Mouse (Mus musculus) lung, embryonic 15.5 days (tissue): Measurements from ENCODE around the gene Syngap1. TPM values are rescaled to one million over a fixed set of nuclear protein-coding genes. Genes with fewer than 3 reads are reported as not detected.

Experiments used
- ATAC-seq: fragments of 200-750 bp; cut with Nextera tagmentation; 2 replicates; pipeline ENCODE4 v1.8.0; 2017; ENCODE audit warnings: moderate number of reproducible peaks, borderline replicate concordance; ENCODE audit not compliant: low FRiP score, low TSS enrichment; ENCODE audit errors: extremely low read depth
- H3K27ac ChIP-seq: fragments of 300-500 bp; sonication (generic); 2 replicates; pipeline ENCODE4 v1.5.1; 2015; ENCODE audit warnings: moderate library complexity, mild to moderate bottlenecking, inconsistent platforms
- H3K27me3 ChIP-seq: fragments of 300-500 bp; sonication (generic); 2 replicates; pipeline ENCODE4 v1.6.1; 2015; ENCODE audit warnings: inconsistent platforms
- H3K36me3 ChIP-seq: fragments of 300-500 bp; sonication (generic); 2 replicates; pipeline ENCODE4 v1.6.1; 2015; ENCODE audit warnings: inconsistent platforms
- H3K4me1 ChIP-seq: fragments of 300-500 bp; sonication (generic); 2 replicates; pipeline ENCODE4 v1.6.1; 2015; ENCODE audit warnings: inconsistent platforms
- H3K4me2 ChIP-seq: fragments of 300-500 bp; sonication (generic); 2 replicates; pipeline ENCODE4 v1.6.1; 2015; ENCODE audit warnings: inconsistent platforms, mild to moderate bottlenecking, moderate library complexity
- H3K4me3 ChIP-seq: fragments of 300-500 bp; sonication (generic); 2 replicates; pipeline ENCODE4 v1.5.1; 2015; ENCODE audit warnings: mild to moderate bottlenecking, inconsistent platforms
- H3K9ac ChIP-seq: fragments of 300-500 bp; sonication (generic); 2 replicates; pipeline ENCODE4 v1.6.1; 2015; ENCODE audit warnings: inconsistent platforms
- H3K9me3 ChIP-seq: fragments of 300-500 bp; sonication (generic); 2 replicates; pipeline ENCODE4 v1.6.1; 2016; ENCODE audit warnings: inconsistent platforms
- WGBS: fragments of 180-500 bp; shearing (Covaris S2); methylation state at CpG from one replicate; pipeline ENCODE4 v1.1.7; 2015; 5-methylcytosine and 5-hydroxymethylcytosine counted together
- microRNA-seq: library from miRNA; unstranded; fragments of <30 nt; microRNA quantifications from one replicate; pipeline ENCODE4, GENCODE M21; 2016
- polyA plus RNA-seq: library from polyadenylated mRNA; unstranded; fragments of >200 nt; fragmentation: Nextera tagmentation; extraction: Ambion mirVana; gene quantifications from 2 replicates; pipeline ENCODE4 v1.2.1, GENCODE M21; 2015

The Syngap1 gene
- polyA plus RNA-seq, 1 experiment from 2014 or later = 1.5 TPM

GRCm38 (mm10) chr17:27021076-27021475 is 80.0 kb downstream of the Syngap1 start:
- H3K4me1 ChIP-seq = peaks cover 14% of the 10 kb centered on the region
- H3K9ac ChIP-seq = no peak overlapping the region
- peaks cover 47% of the 10 kb centered on the region for H3K36me3 ChIP-seq
- H3K27ac ChIP-seq = no peak overlapping the region
- WGBS = 84% methylated on average over 14 of the region's 14 CpGs
- no peaks in the 10 kb centered on the region for H3K9me3 ChIP-seq
- ATAC-seq = no peak
- no peak overlapping the region for H3K4me2 ChIP-seq
- H3K4me3 ChIP-seq = no peak overlapping the region
- no peaks in the 10 kb centered on the region for H3K27me3 ChIP-seq

DNA sequence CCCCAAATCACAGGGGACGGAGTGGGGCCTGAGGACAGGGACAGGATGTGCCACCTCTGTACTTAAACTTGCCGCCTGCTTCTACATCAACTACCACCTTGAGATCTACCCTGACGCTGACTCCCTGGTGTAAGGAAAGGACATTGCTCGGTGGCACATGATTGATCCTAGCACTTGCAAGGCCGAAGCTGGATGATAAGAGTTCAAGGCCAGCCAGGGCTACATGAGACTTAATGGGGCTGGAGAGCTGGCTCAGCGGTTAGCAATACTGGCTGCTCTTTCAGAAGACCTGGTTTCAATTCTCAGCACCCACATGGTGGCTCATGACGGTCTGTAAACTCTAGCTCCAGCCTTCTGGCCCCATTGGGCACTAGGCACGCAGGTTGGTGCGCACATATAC is 80.7 kb downstream of the Syngap1 start:
- Histone ChIP-seq H3K4me3 (no peak overlapping the region), H3K9ac (no peak overlapping the region), H3K9me3 (no peaks in the 10 kb centered on the region), H3K27me3 (no peaks in the 10 kb centered on the region), H3K4me2 (no peak overlapping the region), H3K27ac (no peak overlapping the region), H3K4me1 (peaks cover 14% of the 10 kb centered on the region), H3K36me3 (peaks cover 47% of the 10 kb centered on the region)
- ATAC-seq = no peak
- 87% methylated on average over 9 of the region's 9 CpGs for WGBS

Small RNAs within 50 kb of the gene (microRNA-seq; reads per million reads assigned to microRNA genes)
- gene Gm27775 = not detected
- not detected for gene Mir3083
- 1.3 reads per million for gene Mir6968

Other genes with a start within 250 kb of the Syngap1 start
- 6.6 and 7.3 TPM in 2 replicates for gene Crebrf, start 225.6 kb upstream of the Syngap1 start, polyA plus RNA-seq
- gene Bnip1, start 160.2 kb upstream of the Syngap1 start, polyA plus RNA-seq = 49.7 and 51.4 TPM in 2 replicates
- 2.4 and 4.6 TPM in 2 replicates for gene Nkx2-5, start 96.2 kb upstream of the Syngap1 start, polyA plus RNA-seq
- gene Kifc5b, start 24.2 kb upstream of the Syngap1 start, polyA plus RNA-seq = 8.0 and 9.8 TPM in 2 replicates
- gene Phf1, start 8.2 kb upstream of the Syngap1 start, polyA plus RNA-seq = 7.6 and 8.7 TPM in 2 replicates
- gene Cuta, start 1.7 kb upstream of the Syngap1 start, polyA plus RNA-seq = 182 and 184 TPM in 2 replicates
- gene Zbtb9, start 31.9 kb downstream of the Syngap1 start, polyA plus RNA-seq = 16.3 and 16.9 TPM in 2 replicates
- gene Bak1, start 87.8 kb downstream of the Syngap1 start, polyA plus RNA-seq = 5.2 and 6.0 TPM in 2 replicates
- 4.7 and 4.9 TPM in 2 replicates for gene Itpr3, start 116.1 kb downstream of the Syngap1 start, polyA plus RNA-seq
- 257 and 276 TPM in 2 replicates for gene Uqcc2, start 192.7 kb downstream of the Syngap1 start, polyA plus RNA-seq
- gene Ip6k3, start 226.5 kb downstream of the Syngap1 start, polyA plus RNA-seq = 0.07 and 0.11 TPM in 2 replicates